Mouse (Mus musculus) bone marrow, adult 2 months (tissue): ENCODE measurements around the gene Ctps.

Experiments
- CTCF ChIP-seq: fragments of 200-500 bp; IDR thresholded peaks from 2 replicates; pipeline ENCODE4 v1.5.1; 2011; ENCODE audit warnings: low read length, control low read depth; ENCODE audit not compliant: control insufficient read depth, insufficient read depth
- POLR2A ChIP-seq: fragments of 200-500 bp; IDR thresholded peaks from 2 replicates; pipeline ENCODE4 v1.6.1; 2011; ENCODE audit warnings: low read depth, mild to moderate bottlenecking, control low read depth, low read length, borderline replicate concordance; ENCODE audit not compliant: control insufficient read depth

DNA sequence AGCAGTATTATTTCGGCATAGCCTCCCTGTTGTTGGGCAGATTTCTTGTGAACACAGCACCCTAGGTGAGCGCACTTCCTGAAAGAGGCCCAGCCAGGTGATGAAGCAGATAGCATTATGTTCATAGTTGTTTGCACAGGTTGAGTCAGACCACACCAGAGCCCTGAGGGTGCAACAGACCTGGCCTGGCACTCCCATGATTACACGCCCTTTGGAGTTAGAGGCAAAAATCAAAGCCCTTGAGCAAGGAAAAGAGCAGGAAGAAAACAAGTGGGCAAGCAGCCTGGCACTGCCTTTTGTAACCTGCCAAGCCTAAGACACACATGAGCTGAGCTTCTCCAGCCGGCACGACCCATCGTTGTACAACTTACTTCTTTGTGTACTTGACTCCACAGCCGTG, 53.6 kb downstream of the Ctps start:
- TF ChIP-seq CTCF (no peak), POLR2A (no peak)
